Mouse (Mus musculus) bone marrow, adult 2 months (tissue): ENCODE measurements around the gene Gpsm3.

Experiments
- CTCF ChIP-seq: fragments of 200-500 bp; IDR thresholded peaks from 2 replicates; pipeline ENCODE4 v1.5.1; 2011; ENCODE audit warnings: low read length, control low read depth; ENCODE audit not compliant: control insufficient read depth, insufficient read depth
- POLR2A ChIP-seq: fragments of 200-500 bp; IDR thresholded peaks from 2 replicates; pipeline ENCODE4 v1.6.1; 2011; ENCODE audit warnings: low read depth, mild to moderate bottlenecking, control low read depth, low read length, borderline replicate concordance; ENCODE audit not compliant: control insufficient read depth

- TF ChIP-seq CTCF (no peak), POLR2A (peak; percentile 90; the same call in 1 of the 2 replicates)
These were observed 16.0 kb downstream of the Gpsm3 start for GRCm38 (mm10) chr17:34605609-34606008.
